Mouse (Mus musculus) right cerebral cortex, adult 2 months (tissue): Measurements from ENCODE around the gene Lgr6.

ENCODE experiments used
- DNase-seq, 2 experiments: peaks; one replicate each; pipeline ENCODE4 v3.0.0; 2021 to 2022; ENCODE audit warnings: low spot score in 2 of 2

Lgr6 gene

GRCm38 (mm10) chr1:135016907-135017655 is 88.0 kb downstream of the Lgr6 start:
- DNase-seq, result no peak

- DNase-seq, result no peak
Measured at GRCm38 (mm10) chr1:135014921-135015445, 90.1 kb downstream of the Lgr6 start.

GRCm38 (mm10) chr1:135012472-135012871 is 92.6 kb downstream of the Lgr6 start:
- DNase-seq, result no peak

GRCm38 (mm10) chr1:135011912-135012311 is 93.2 kb downstream of the Lgr6 start:
- DNase-seq, result no peak

GRCm38 (mm10) chr1:135009833-135010232 is 95.2 kb downstream of the Lgr6 start:
- no peak for DNase-seq

GRCm38 (mm10) chr1:135005696-135006095 is 99.4 kb downstream of the Lgr6 start:
- DNase-seq, result no peak

GRCm38 (mm10) chr1:135003346-135003745 is 101.7 kb downstream of the Lgr6 start:
- DNase-seq, result no peak

- DNase-seq, result no peak
Measured at GRCm38 (mm10) chr1:135000527-135000926, 104.5 kb downstream of the Lgr6 start.

- no peak for DNase-seq
Measured at GRCm38 (mm10) chr1:134998231-134998630, 106.8 kb downstream of the Lgr6 start.

GRCm38 (mm10) chr1:134997568-134997967 is 107.5 kb downstream of the Lgr6 start:
- DNase-seq, result no peak

GRCm38 (mm10) chr1:134996471-134996870 is 108.6 kb downstream of the Lgr6 start:
- DNase-seq, result no peak

- no peak for DNase-seq
Measured at GRCm38 (mm10) chr1:134995954-134996353, 109.1 kb downstream of the Lgr6 start.

GRCm38 (mm10) chr1:134995437-134995836 is 109.6 kb downstream of the Lgr6 start:
- DNase-seq, result no peak

- no peak for DNase-seq
Measured at GRCm38 (mm10) chr1:134994739-134995138, 110.3 kb downstream of the Lgr6 start.

- DNase-seq, result no peak
Measured at GRCm38 (mm10) chr1:134992046-134992645, 112.9 kb downstream of the Lgr6 start.

- peak; percentile 87 to 89 for DNase-seq
Measured at GRCm38 (mm10) chr1:134989372-134989771, 115.7 kb downstream of the Lgr6 start.

- peak in 1 of 2 experiments; percentile 25 for DNase-seq
Measured at GRCm38 (mm10) chr1:134987962-134988341, 117.1 kb downstream of the Lgr6 start.

- peak; percentile 58 to 61 for DNase-seq
Measured at GRCm38 (mm10) chr1:134987173-134987961, 117.7 kb downstream of the Lgr6 start.

- peak; percentile 46 to 53 for DNase-seq
Measured at GRCm38 (mm10) chr1:134972920-134973319, 132.2 kb downstream of the Lgr6 start.

- no peak for DNase-seq
Measured at GRCm38 (mm10) chr1:134965430-134965829, 139.6 kb downstream of the Lgr6 start.

GRCm38 (mm10) chr1:134962821-134963220 is 142.3 kb downstream of the Lgr6 start:
- DNase-seq, result no peak

- DNase-seq, result peak; percentile 95 to 96
Measured at GRCm38 (mm10) chr1:134962053-134962803, 142.8 kb downstream of the Lgr6 start, which contains the start of gene Ube2t. Gene Ube2t (plus strand): TSS chr1:134962565.
